Mouse (Mus musculus) ES-CJ7 (cell line): ENCODE results near the gene Mrps12.
A peak's percentile ranks its signal among the peaks of the same experiment; 100 is the strongest.

Experiments
- DNase-seq: peaks from one replicate; pipeline ENCODE4 v3.0.0; 2011; ENCODE audit warnings: low read depth, low spot score

Gene Mrps12

DNA sequence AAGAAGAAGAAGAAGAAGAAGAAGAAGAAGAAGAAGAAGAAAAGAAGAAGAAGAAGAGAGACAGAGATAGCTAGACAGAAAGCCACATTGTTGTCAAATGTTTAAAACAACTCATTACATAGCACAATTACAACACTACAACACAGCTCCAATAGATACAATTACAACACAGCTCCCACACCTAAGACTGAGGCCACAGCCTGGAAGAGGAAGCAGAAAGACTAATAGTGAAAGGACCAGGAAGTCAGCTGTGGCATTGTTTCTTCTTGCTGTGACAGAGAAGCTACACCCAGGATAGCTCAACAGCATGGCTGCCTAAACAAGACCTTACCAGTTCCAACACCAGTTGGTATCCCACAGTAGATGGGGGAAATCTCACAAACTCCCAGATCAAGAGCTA is 32.2 kb downstream of the Mrps12 start:
- no peak for DNase-seq

DNA sequence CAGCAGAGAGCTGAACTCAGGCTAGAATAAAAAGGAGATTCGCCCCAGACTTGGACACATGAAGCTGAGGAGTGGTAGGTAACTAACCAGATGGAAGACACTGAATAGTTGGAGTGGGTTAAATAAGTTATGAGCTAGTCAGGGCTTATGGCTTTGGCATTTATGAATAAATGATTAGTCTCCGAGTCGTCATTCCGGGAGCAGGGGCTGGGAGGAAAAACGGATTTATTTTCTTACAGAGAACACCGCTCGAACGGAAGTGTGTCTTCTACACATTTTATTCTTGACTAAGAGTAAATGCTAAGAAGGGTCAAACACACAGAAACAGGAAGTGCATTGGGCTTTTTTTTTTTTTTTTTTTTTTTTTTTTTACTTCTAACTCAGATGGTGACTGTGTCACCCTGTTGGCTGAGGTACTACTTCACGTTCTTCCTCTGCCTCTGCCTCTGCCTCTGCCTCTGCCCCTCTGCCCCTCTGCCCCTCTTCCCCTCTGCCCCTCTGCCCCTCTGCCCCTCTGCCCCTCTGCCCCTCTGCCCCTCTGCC is 38.9 kb downstream of the Mrps12 start:
- no peak for DNase-seq

DNA sequence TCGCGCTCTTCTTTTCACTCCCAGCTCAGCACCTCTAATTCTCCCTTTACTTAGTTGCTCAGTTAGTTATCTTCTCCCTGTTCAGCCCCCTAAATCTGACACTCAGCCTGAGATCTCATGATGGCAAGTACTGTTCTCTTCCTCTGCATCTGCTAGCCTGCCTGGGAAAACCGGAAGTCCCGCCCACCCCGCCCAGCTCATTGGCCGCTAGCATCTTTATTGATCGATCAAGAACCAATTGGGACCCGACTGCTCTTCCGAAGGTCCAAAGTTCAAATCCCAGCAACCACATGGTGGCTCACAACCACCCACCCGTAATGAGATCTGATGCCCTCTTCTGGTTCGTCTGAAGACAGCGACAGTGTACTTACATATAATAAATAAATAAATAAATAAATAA is 40.3 kb downstream of the Mrps12 start:
- DNase-seq = peak; percentile 58

DNA sequence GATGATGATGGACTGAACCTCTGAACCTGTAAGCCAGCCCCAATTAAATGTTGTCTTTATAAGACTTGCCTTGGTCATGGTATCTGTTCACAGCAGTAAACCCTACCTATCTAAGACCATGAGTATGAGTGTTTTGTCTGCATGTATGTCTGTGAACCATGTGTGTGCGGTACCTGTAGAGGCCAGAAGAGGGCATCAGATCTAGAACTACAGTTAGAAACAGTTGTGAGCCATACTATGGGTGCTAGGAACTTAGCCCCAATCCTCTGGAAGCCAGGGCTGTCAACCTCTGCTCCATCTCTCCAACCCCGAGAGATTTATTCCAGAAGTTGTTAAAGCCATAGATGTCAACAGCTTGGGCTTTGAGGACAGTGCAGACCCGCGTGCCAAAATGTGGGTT is 41.4 kb downstream of the Mrps12 start:
- DNase-seq = peak; percentile 37

DNA sequence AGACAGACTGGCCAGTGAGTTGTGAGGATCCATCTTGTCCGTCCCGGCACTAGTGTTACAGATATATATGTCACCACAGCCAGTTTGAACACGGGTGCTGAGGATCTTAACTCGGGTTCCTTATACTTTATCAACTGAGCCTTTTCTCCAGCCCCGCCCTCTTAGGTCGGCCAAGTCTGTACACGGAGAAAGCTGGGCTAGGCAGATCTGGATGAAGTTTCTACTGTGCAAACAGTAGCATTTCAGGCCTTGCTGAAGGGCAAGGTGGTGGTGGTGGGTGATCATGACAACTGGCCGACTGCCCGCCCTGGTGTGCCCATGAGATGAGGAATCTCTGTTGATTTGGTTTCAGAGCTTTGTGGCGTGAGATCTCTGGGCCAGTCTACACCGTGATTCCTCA is 44.3 kb downstream of the Mrps12 start:
- DNase-seq = no peak

DNA sequence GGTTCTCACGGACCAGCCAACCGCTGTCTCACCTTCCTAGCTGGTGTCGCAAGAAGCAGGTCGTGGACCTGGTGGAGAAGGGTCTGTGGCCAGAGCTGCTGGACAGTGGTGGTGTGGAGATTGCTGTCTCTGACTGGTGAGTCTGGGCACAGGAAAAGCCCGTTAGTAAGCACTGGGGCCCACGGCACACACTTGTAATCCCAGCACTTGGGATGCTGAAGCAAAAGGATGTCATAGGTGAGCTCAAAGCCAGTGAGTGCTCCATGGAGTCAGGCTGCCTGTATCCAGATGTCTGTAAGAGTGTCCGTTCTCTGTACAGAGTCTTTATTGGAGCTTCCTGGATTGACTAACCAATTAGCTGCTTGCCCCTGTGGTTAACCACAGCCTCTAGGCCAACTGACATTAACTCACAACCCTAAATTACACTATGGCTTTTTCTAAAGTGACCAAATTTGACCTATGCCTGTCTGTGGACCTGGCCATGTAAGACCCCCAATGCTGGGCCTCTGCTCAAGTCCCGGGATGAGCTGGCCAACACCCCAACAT is 46.6 kb downstream of the Mrps12 start:
- DNase-seq = no peak

DNA sequence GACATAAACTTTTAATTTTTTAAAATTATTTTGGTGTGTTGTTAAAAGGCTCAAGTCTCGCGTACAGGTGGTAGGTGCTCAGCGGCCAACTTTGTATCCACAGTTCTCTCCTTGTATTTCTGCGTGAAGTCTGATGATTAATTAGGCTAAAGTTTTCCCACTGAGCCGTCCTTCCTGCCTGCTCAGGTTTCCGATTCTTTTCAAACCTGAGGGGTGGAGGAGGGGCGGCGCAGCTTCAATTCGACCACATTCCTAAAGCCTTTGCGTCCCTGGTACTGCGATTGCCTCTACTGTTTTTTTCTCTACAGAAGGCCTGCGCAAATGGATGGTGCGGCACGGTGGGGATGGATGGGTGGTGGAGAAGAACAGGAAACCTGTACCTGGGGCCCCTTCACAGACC is 47.2 kb downstream of the Mrps12 start:
- DNase-seq = peak; percentile 86

DNA sequence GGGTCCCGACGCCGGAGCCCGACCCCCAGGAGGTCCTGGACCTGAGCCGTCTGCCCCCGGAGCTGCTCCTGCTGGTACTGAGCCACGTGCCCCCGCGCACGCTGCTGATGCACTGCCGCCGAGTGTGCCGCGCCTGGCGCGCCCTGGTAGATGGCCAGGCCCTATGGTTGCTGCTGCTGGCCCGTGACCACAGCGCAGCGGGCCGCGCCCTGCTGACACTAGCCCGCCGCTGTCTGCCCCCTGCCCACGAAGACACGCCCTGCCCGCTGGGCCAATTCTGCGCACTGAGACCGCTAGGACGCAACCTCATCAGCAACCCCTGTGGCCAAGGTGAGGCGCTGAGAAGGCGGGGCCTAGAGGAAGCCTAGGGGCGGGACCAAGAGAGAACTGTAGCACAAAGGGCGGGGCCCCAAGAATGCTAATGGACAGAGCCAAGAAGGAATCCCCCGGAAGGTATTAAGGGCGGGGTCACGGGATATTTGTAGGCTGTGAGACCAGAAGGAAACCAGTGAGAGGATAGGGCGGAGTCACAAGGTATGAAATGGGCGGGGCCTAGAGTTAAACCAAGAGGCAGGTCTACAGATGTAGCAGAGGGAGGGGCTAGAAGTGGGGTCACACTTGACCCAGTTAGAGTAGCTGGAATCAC is 48.2 kb downstream of the Mrps12 start:
- peak; percentile 100 for DNase-seq

DNA sequence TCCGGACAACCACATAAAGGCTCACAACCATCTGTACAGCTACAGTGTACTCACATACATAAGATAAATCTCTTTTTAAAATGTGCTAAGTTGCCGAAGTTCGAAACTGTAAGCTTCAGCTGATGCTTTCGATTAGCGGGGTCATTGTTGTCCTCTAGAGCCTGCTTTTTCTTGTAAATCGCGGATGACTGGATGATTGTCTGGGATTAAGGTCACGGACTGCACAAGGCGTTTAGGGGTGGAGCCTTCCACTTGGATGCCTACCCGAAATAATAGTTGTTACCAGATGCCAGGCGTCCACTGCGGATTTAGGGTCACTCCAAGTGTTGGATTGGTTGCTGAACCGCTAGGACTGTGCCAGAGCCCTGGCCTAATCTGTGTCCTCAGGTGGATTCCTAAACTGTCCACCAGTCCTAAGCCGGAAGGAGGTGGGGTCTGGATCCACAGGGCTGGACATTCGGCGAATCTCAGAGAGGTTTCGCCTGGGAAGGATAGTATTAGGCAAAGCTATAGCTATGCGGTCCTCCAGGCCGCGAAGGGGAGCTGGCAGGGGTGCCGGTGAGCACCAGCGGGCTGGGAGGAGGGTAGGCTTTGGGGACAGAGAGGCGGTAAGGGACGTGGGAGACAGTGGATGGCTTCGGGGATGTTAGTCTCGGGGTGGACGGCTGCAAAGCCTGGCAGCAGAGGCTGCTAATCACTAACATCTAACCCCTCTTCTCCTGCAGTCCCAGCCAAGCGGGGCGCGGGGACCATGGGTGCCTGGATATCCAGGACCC is 48.9 kb downstream of the Mrps12 start, which contains the start of gene Fbxo27:
TSS of gene Fbxo27 (plus strand) at position 305 of the 776 bp plus-strand sequence.
- DNase-seq = peak; percentile 87

DNA sequence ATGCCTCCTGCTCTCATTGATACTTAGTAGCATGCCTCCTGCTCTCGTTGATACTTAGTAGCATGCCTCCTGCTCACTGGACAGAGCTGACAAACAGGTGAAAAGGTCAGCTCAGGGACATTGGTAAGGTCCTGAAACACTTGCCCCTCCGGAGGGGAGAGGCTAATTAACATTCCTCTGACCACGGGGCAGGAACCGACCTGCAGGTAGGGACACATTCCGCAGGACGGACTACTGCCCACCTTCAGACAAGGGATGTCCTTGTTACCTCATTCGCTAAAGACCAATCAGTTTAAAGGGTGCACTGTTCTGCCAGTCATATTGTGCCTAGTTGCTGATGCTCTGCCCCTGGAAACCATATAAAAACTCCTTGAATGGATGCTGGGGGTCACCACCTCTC is 50.5 kb downstream of the Mrps12 start:
- no peak for DNase-seq
